Mouse (Mus musculus): Measurements from ENCODE around the gene Celf5.

The Celf5 gene

GRCm38 (mm10) chr10:81414682-81415081 lies 67.8 kb downstream of the Celf5 start:
- peak; percentile 62 for DNase-seq (ENCODE audit: low read depth, low spot score)

- DNase-seq (ENCODE audit: low read depth, low spot score), result peak; percentile 57
Measured at GRCm38 (mm10) chr10:81413310-81414261, 68.9 kb downstream of the Celf5 start.

GRCm38 (mm10) chr10:81412586-81413309 lies 69.8 kb downstream of the Celf5 start:
- no peak for DNase-seq (ENCODE audit: low read depth, low spot score)

- no peak for DNase-seq (ENCODE audit: low read depth, low spot score)
Measured at GRCm38 (mm10) chr10:81411471-81412400, 70.8 kb downstream of the Celf5 start.

- no peak for DNase-seq (ENCODE audit: low read depth, low spot score)
Measured at GRCm38 (mm10) chr10:81410981-81411380, 71.5 kb downstream of the Celf5 start.

GRCm38 (mm10) chr10:81410350-81410749 lies 72.2 kb downstream of the Celf5 start:
- no peak for DNase-seq (ENCODE audit: low read depth, low spot score)

GRCm38 (mm10) chr10:81409330-81409729 lies 73.2 kb downstream of the Celf5 start:
- no peak for DNase-seq (ENCODE audit: low read depth, low spot score)

Data from forelimb bud, embryonic 11.5 days (tissue).